ENCODE assay signal across 9 mouse cellular contexts in the genomic region with DNA sequence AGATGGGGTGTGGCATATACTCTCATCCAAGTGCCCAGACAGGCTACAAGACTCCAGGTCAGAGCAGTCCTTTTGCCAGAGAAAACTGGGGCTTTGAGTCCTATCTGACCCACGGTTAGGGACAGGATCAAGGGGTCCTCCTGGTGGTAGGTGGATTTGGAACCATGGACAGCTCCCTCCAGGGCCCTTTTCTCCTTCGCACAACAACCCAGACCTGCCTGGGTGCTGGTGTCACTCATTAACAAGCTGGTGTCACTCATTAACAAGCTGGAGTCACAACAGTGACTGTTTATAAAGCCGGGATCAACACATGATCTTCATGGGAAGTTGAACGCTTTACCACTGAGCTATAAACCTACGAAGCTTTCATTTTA.
DNase-seq lines count a peak whose midpoint lies in the region; ATAC-seq and TF ChIP-seq lines count a peak whose summit lies in the region.
"Had no signal": no experiment of that assay in that cellular context is flagged by ENCODE, and none has a peak within 500 bp of the region (broad histone marks: within the 10 kb centered on the region; RNA-seq: fewer than 3 reads in every experiment).

No protein-coding gene starts in this region.

- no peaks in the 10 kb centered on the region for H3K4me1 ChIP-seq in intestine, postnatal 0 days (replicated peaks; ENCODE audit: control insufficient read depth, insufficient read depth, low read length)
- no peaks in the 10 kb centered on the region for H3K4me1 ChIP-seq in liver, embryonic 11.5 days (replicated peaks; ENCODE audit: control insufficient read depth, insufficient read depth, low read length)

- TF ChIP-seq CTCF in Patski (IDR thresholded peaks at IDR 0.05), result no peak
- TF ChIP-seq CTCF in intestine, postnatal 0 days (IDR thresholded peaks at IDR 0.05; ENCODE audit: low read depth), result peak; percentile 35

- intact Hi-C loops in heart, postnatal 10 days (cut with DNase I), result no loop called here
- intact Hi-C loops in gastrocnemius, postnatal 14 days (cut with DNase I; ENCODE audit: low total_unique reads), result no loop called here

- no peaks in the 10 kb centered on the region for H3K27me3 ChIP-seq in Patski
- 0 out of 2 replicates have a peak, but pooled peaks cover 4% of the 10 kb centered on the region for H3K27me3 ChIP-seq in intestine, postnatal 0 days (replicated peaks; ENCODE audit: control insufficient read depth, insufficient read depth, low read length)
- H3K27me3 ChIP-seq in liver, embryonic 11.5 days (replicated peaks; ENCODE audit: control insufficient read depth, insufficient read depth, low read length), result no peaks in the 10 kb centered on the region; the same call in none of the 2 replicates

- H3K4me3 ChIP-seq in intestine, postnatal 0 days (ENCODE audit: low read depth, low read length), result no peak overlapping the region
- H3K4me3 ChIP-seq in liver, embryonic 11.5 days (ENCODE audit: low read depth, low read length), result no peak overlapping the region

- H3K9me3 ChIP-seq in intestine, postnatal 0 days (ENCODE audit: control insufficient read depth), result no peaks in the 10 kb centered on the region
- H3K9me3 ChIP-seq in liver, embryonic 11.5 days (ENCODE audit: control insufficient read depth, low read length), result no peaks in the 10 kb centered on the region

- POLR2A ChIA-PET in Patski (lab: Charles Lee), result no interaction called here

- CTCF ChIA-PET in Patski (lab: Charles Lee), result interaction anchor here (1.1 to 1.6 kb wide), 4 partner anchors 9 to 38 kb away, joined by 3 to 4 read pairs (median 4); no protein-coding TSS in a partner anchor

- peak; percentile 30 to 37 for DNase-seq in heart, postnatal 10 days
- no peak for DNase-seq in heart, adult 9 months (ENCODE audit: low spot score in 2 of 2)
- peak; percentile 75 for DNase-seq in Patski (ENCODE audit: low read depth, low spot score)
- peak; percentile 47 for DNase-seq in liver, embryonic 11.5 days (ENCODE audit: low spot score)
- DNase-seq in gastrocnemius, postnatal 14 days, result no peak
- DNase-seq in left cerebral cortex, adult 18-20 months (ENCODE audit: low spot score in 2 of 2), result no peak
- no peak for DNase-seq in right cerebral cortex, adult 18-20 months
- DNase-seq: thymus, postnatal 36 days had no signal

- H3K9ac ChIP-seq in intestine, postnatal 0 days (ENCODE audit: low read depth, low read length), result no peak overlapping the region
- H3K9ac ChIP-seq in liver, embryonic 11.5 days (ENCODE audit: low read depth, low read length), result no peak overlapping the region

- no peak overlapping the region for H3K27ac ChIP-seq in intestine, postnatal 0 days (ENCODE audit: low read depth, low read length)
- H3K27ac ChIP-seq in liver, embryonic 11.5 days (ENCODE audit: low read depth, low read length), result no peak overlapping the region

- in situ Hi-C loops in Patski (cut with MboI; ENCODE audit: low pct_unique_long_range_greater_than_20kb), result no loop called here

- WGBS in intestine, postnatal 0 days, result 0% methylated on average over 5 of the region's 5 CpGs
- 15% methylated on average over 5 of the region's 5 CpGs for WGBS in liver, embryonic 11.5 days

- peak; percentile 61 for ATAC-seq in Patski
- ATAC-seq in intestine, postnatal 0 days, result no peak
- no peak; the same call in 1 of the 2 replicates for ATAC-seq in liver, embryonic 11.5 days (replicated peaks; ENCODE audit: low FRiP score)

- H3K36me3 ChIP-seq in intestine, postnatal 0 days (ENCODE audit: control insufficient read depth, insufficient read depth), result no peaks in the 10 kb centered on the region
- H3K36me3 ChIP-seq in liver, embryonic 11.5 days (ENCODE audit: control insufficient read depth, insufficient read depth, low read length), result no peaks in the 10 kb centered on the region

- H3K4me2 ChIP-seq in intestine, postnatal 0 days (replicated peaks; ENCODE audit: low read depth), result peak overlapping the region; percentile 18; the same call in 1 of the 2 replicates
- H3K4me2 ChIP-seq in liver, embryonic 11.5 days, result no peak overlapping the region

Comparison
In these comparisons a context has a peak if more than half of its experiments do, and no peak if none do; other contexts are left out.
1. DNase-seq: peak in heart, postnatal 10 days (2 of 2), Patski (single experiment) and liver, embryonic 11.5 days (single experiment); none in heart, adult 9 months (0 of 2), gastrocnemius, postnatal 14 days (single experiment), left cerebral cortex, adult 18-20 months (0 of 2) and right cerebral cortex, adult 18-20 months (single experiment).